Mouse (Mus musculus) olfactory bulb, adult 2 months (tissue): ENCODE measurements around the gene Pigk.

ENCODE experiments used
- CTCF ChIP-seq: fragments of 200-500 bp; IDR thresholded peaks from 2 replicates; pipeline ENCODE4 v1.5.1; 2012; ENCODE audit warnings: low read depth, mild to moderate bottlenecking, low read length, moderate library complexity; ENCODE audit not compliant: insufficient read depth
- POLR2A ChIP-seq: fragments of 200-500 bp; IDR thresholded peaks from 2 replicates; pipeline ENCODE4 v1.6.1; 2012; ENCODE audit warnings: mild to moderate bottlenecking, low read depth, low read length, moderate library complexity; ENCODE audit not compliant: insufficient read depth

DNA sequence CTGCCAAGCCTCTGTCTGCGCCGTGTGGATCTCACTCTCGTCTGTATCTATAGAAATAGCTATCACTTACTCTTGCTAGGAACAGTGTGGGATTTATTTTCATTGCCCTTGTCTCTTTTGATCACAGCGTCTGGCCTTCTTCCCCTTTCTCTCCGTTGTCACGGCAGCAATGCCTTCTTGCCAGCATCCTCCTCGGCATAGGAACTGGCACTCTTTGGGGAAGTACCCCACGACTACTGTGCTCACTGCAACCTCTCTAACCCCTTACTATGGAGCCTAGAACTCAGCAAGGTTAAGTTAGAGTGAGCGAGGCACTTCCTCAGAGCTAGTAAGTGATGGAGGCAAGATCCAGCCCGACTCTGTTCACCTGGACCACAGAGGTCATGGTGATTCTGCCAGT is 191.9 kb downstream of the Pigk start:
- TF ChIP-seq CTCF (no peak), POLR2A (no peak)
